Mouse (Mus musculus) MEL (cell line): ENCODE results near the gene Ube2q2. TPM values are rescaled to one million over a fixed set of nuclear protein-coding genes. Genes with fewer than 3 reads are reported as not detected.
"Not testable (repeated sequence)": the region's sequence is repeated elsewhere in the genome, so short reads cannot be mapped to it uniquely, and the experiment has no call there.

Experiments
- DNase-seq: peaks from one replicate; pipeline ENCODE4 v3.0.0; 2011; ENCODE audit warnings: low read depth, low spot score
- H3K27ac ChIP-seq: 2 replicates; pipeline ENCODE4 v1.5.1; 2012; ENCODE audit warnings: low read depth, mild to moderate bottlenecking, control low read depth, low read length, moderate library complexity; ENCODE audit not compliant: control insufficient read depth
- H3K27me3 ChIP-seq, 2 experiments: fragments of 150-350 bp in 1 of 2; sonication (generic) in 1 of 2; 2 replicates each; pipeline ENCODE4 v1.6.1; 2012; ENCODE audit warnings: low read length in 2 of 2, mild to moderate bottlenecking in 2 of 2, improper control_type of control experiment in 1 of 2, moderate library complexity in 1 of 2; ENCODE audit not compliant: insufficient read depth in 2 of 2, control insufficient read depth in 1 of 2
- H3K36me3 ChIP-seq, 2 experiments: 2 replicates each; pipeline ENCODE4 v1.6.1; 2012 to 2014; ENCODE audit warnings: low read length in 2 of 2, improper control_type of control experiment in 1 of 2, inconsistent platforms in 1 of 2, mild to moderate bottlenecking in 1 of 2; ENCODE audit not compliant: insufficient read depth in 2 of 2, control insufficient read depth in 1 of 2
- H3K4me1 ChIP-seq, 2 experiments: fragments of 150-350 bp in 1 of 2; sonication (generic) in 1 of 2; 2 replicates each; pipeline ENCODE4 v1.6.1; 2012; ENCODE audit warnings: low read length in 2 of 2, improper control_type of control experiment in 1 of 2, mild to moderate bottlenecking in 1 of 2; ENCODE audit not compliant: insufficient read depth in 2 of 2, control insufficient read depth in 1 of 2
- H3K4me3 ChIP-seq, 2 experiments: fragments of 150-350 bp in 1 of 2; sonication (generic) in 1 of 2; 2 replicates each; pipeline ENCODE4 v1.5.1; 2012; ENCODE audit warnings: low read depth in 2 of 2, low read length in 2 of 2, mild to moderate bottlenecking in 2 of 2, moderate library complexity in 2 of 2, control low read depth in 1 of 2, improper control_type of control experiment in 1 of 2; ENCODE audit not compliant: control insufficient read depth in 1 of 2, insufficient read depth in 1 of 2
- H3K79me2 ChIP-seq: 2 replicates; pipeline ENCODE4 v1.6.1; 2012; ENCODE audit warnings: mild to moderate bottlenecking, low read length, moderate library complexity; ENCODE audit not compliant: control insufficient read depth, poor library complexity, insufficient read depth
- H3K9ac ChIP-seq: 2 replicates; pipeline ENCODE4 v1.6.1; 2012; ENCODE audit warnings: low read depth, mild to moderate bottlenecking, control low read depth, low read length, moderate library complexity; ENCODE audit not compliant: control insufficient read depth, poor library complexity, severe bottlenecking
- H3K9me3 ChIP-seq: fragments of 150-350 bp; sonication (generic); replicated peaks from 2 replicates; pipeline ENCODE4 v1.6.1; 2012; ENCODE audit warnings: mild to moderate bottlenecking, low read length, improper control_type of control experiment, moderate library complexity; ENCODE audit not compliant: insufficient read depth
- CHD1 ChIP-seq: IDR thresholded peaks from 2 replicates; pipeline ENCODE4 v1.6.1; 2012; ENCODE audit warnings: low read depth, mild to moderate bottlenecking, inconsistent platforms, low read length, improper control_type of control experiment
- CTCF ChIP-seq, 3 experiments: IDR thresholded peaks in 2 of 3; conservative IDR thresholded peaks in 1 of 3; 2 replicates each; pipeline ENCODE4 v1.5.1; 2011 to 2012; ENCODE audit warnings: low read length in 3 of 3, low read depth in 2 of 3, mild to moderate bottlenecking in 2 of 3, improper control_type of control experiment in 1 of 3, inconsistent platforms in 1 of 3, mixed read lengths in 1 of 3, moderate library complexity in 1 of 3; ENCODE audit not compliant: control insufficient read depth in 1 of 3, insufficient read depth in 1 of 3, poor library complexity in 1 of 3, severe bottlenecking in 1 of 3
- EP300 ChIP-seq, 2 experiments: IDR thresholded peaks; 2 replicates each; pipeline ENCODE4 v1.6.1; 2011; ENCODE audit warnings: improper control_type of control experiment in 2 of 2, low read length in 2 of 2, low read depth in 1 of 2, mild to moderate bottlenecking in 1 of 2
- GATA1 ChIP-seq: IDR thresholded peaks from 2 replicates; pipeline ENCODE4 v1.6.1; 2011; ENCODE audit warnings: low read depth, low read length, improper control_type of control experiment
- POLR2A ChIP-seq, 2 experiments: IDR thresholded peaks; 2 replicates each; pipeline ENCODE4 v1.6.1; 2011 to 2012; ENCODE audit warnings: low read length in 2 of 2, mild to moderate bottlenecking in 2 of 2, control low read depth in 1 of 2, improper control_type of control experiment in 1 of 2, low read depth in 1 of 2, moderate library complexity in 1 of 2; ENCODE audit not compliant: control insufficient read depth in 1 of 2, insufficient read depth in 1 of 2, poor library complexity in 1 of 2
- POLR2AphosphoS5 ChIP-seq: IDR thresholded peaks from 2 replicates; pipeline ENCODE4 v1.6.1; 2012; ENCODE audit warnings: low read depth, borderline replicate concordance, mild to moderate bottlenecking, inconsistent platforms, low read length, moderate library complexity, mixed read lengths
- RAD21 ChIP-seq: IDR thresholded peaks from 2 replicates; pipeline ENCODE4 v1.6.1; 2011; ENCODE audit warnings: mild to moderate bottlenecking, low read depth, low read length, improper control_type of control experiment
- SMC3 ChIP-seq: IDR thresholded peaks from 2 replicates; pipeline ENCODE4 v1.6.1; 2011; ENCODE audit warnings: low read depth, low read length, improper control_type of control experiment
- TAL1 ChIP-seq: IDR thresholded peaks from 2 replicates; pipeline ENCODE4 v1.6.1; 2012; ENCODE audit warnings: mild to moderate bottlenecking, inconsistent platforms, low read length, moderate library complexity, mixed read lengths
- TBP ChIP-seq: IDR thresholded peaks from 2 replicates; pipeline ENCODE4 v1.8.0; 2011; ENCODE audit warnings: low read depth, low read length, improper control_type of control experiment
- USF2 ChIP-seq, 2 experiments: IDR thresholded peaks; 2 replicates each; pipeline ENCODE4 v1.6.1; 2011 to 2012; ENCODE audit warnings: improper control_type of control experiment in 2 of 2, low read length in 2 of 2, borderline replicate concordance in 1 of 2, inconsistent platforms in 1 of 2, low read depth in 1 of 2, mild to moderate bottlenecking in 1 of 2; ENCODE audit not compliant: insufficient read depth in 1 of 2
- ZC3H11A ChIP-seq: IDR thresholded peaks from 2 replicates; pipeline ENCODE4 v1.6.1; 2012; ENCODE audit warnings: low read depth, mild to moderate bottlenecking, inconsistent platforms, low read length, improper control_type of control experiment
- ZNF384 ChIP-seq: IDR thresholded peaks from 2 replicates; pipeline ENCODE4 v1.6.1; 2012; ENCODE audit warnings: low read depth, mild to moderate bottlenecking, inconsistent platforms, low read length, improper control_type of control experiment
- polyA plus RNA-seq, 2 experiments: library from polyadenylated mRNA; stranded (reverse) in 1 of 2; unstranded in 1 of 2; fragments of >175 nt in 1 of 2; fragments of >200 nt in 1 of 2; gene quantifications; 2 replicates each; pipeline versions ENCODE4 v1.2.1 to v1.2.4; 2012; ENCODE audit warnings: low replicate concordance in 2 of 2, low read depth in 1 of 2; ENCODE audit not compliant: insufficient read length in 2 of 2, insufficient read depth in 1 of 2, missing spikeins in 1 of 2
- total RNA-seq: library from RNA; depleted of rRNA; stranded (reverse); fragments of 300-350 nt; gene quantifications from 2 replicates; pipeline ENCODE4 v1.2.3, GENCODE M21; 2012

The Ube2q2 gene
- total and polyA plus RNA-seq, 3 experiments = 21.7 to 23.6 TPM; not detected in 1

DNA sequence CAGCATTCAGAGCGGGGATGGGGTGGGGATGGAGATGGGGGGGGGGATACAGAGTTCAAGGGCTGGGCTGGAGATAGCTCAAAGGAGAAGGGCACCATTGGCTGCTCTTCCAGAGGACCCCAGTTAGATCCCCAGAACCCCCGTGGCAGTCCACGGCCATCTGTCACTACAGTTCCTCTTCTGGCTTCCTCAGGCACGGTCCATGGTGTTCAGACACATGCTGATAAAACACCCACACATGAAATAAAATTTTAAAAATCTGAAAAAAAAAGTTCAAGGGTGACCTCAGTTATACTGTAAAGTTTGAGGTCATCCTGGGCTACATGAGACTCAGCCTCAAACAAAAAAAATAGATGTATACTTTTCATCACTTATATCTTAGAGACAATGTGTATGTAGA is 99.8 kb downstream of the Ube2q2 start:
- TF ChIP-seq POLR2A (IDR thresholded peaks at IDR 0.05; ENCODE audit: control insufficient read depth in 1 of 2, insufficient read depth in 1 of 2, low read depth in 1 of 2, low read length in 2 of 2, poor library complexity in 1 of 2) = no peak
- no peak for TF ChIP-seq GATA1
- TF ChIP-seq TAL1 = no peak
- peak; percentile 53 for TF ChIP-seq ZNF384
- no peak for TF ChIP-seq CHD1
- peak; percentile 19 to 43; a peak in 2 of 4 replicates for TF ChIP-seq EP300 (IDR thresholded peaks at IDR 0.05; ENCODE audit: low read depth in 1 of 2, low read length in 2 of 2)
- no peak for DNase-seq

DNA sequence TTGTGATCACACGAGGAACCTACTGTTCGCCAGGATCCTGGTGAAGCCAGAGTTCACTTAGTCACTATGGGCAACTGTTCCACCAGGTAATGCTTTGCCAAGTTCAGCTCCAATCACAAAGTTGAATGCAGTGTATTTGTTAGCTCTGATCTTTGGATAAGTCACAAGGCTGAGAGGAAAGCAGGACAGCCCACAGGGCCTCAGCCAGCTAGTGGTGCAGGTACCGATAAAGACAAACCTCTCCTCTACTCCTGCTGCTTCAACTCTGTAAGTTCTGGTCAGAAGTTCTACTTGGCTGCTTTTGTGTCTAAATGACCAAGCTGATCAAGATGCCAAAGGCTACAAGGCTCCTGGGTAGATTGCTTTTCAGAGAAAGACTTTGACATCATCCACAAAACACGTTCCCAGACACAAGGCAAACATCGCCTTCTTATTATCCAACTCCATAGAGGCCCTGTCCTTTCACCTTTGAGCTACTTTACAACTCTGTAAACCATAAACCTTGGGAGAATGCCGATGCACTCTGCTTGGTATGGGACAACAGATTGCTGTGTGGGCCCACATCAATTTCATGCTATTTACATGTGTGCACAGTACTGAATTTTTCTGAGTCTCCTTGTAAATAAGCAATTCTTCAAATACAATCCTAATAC is 102.1 kb downstream of the Ube2q2 start:
- TF ChIP-seq SMC3 (no peak), CTCF (IDR thresholded peaks at IDR 0.05 in 2 of 3, conservative IDR thresholded peaks at IDR 0.05 in 1 of 3; ENCODE audit: control insufficient read depth in 1 of 3, insufficient read depth in 1 of 3, low read depth in 2 of 3, low read length in 3 of 3, poor library complexity in 1 of 3, severe bottlenecking in 1 of 3) (no peak), POLR2AphosphoS5 (no peak), USF2 (IDR thresholded peaks at IDR 0.05; ENCODE audit: borderline replicate concordance in 1 of 2, insufficient read depth in 1 of 2, low read depth in 1 of 2, low read length in 2 of 2) (no peak)
- Histone ChIP-seq H3K9ac (no peak overlapping the region), H3K79me2 (no peaks in the 10 kb centered on the region), H3K9me3 (no peaks in the 10 kb centered on the region), H3K27me3 (peaks cover 0 to 2% of the 10 kb centered on the region in 2 experiments; a peak in 2 of 4 replicates), H3K4me3 (no peak overlapping the region), H3K36me3 (peaks cover 0 to 2% of the 10 kb centered on the region in 2 experiments; a peak in 2 of 4 replicates), H3K4me1 (0 out of 4 replicates have a peak, but pooled peaks cover 0 to 2% of the 10 kb centered on the region in 2 experiments), H3K27ac (no peak overlapping the region)
- DNase-seq = no peak

More for the DNA sequence above, 99.8 kb downstream of the Ube2q2 start:
- H3K27ac ChIP-seq = no peak overlapping the region
- H3K4me3 ChIP-seq = no peak overlapping the region
- no peaks in the 10 kb centered on the region for H3K79me2 ChIP-seq
- H3K9ac ChIP-seq = no peak overlapping the region
- H3K27me3 ChIP-seq = no peaks in the 10 kb centered on the region; a peak in 1 of 4 replicates
- no peaks in the 10 kb centered on the region for H3K9me3 ChIP-seq
- H3K4me1 ChIP-seq = 0 out of 4 replicates have a peak, but pooled peaks cover 0 to 3% of the 10 kb centered on the region in 2 experiments
- H3K36me3 ChIP-seq = peaks cover 0 to 2% of the 10 kb centered on the region in 2 experiments; a peak in 2 of 4 replicates

DNA sequence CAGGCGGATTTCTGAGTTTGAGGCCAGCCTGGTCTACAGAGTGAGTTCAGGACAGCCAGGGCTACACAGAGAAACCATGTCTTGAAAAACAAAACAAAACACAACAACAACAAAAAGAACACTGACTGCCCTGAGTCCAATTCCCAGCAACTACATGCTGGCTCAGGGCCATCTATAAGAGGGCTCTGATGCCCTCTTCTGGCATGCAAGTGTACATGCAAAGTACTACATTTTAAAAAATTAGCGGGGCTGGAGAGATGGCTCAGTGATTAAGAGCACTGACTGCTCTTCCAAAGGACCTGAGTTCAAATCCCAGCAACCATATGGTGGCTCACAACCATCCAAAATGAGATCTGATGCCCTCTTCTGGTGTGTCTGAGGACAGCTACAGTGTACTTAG is 103.4 kb downstream of the Ube2q2 start:
- H3K9ac ChIP-seq, H3K27me3 ChIP-seq, H3K4me3 ChIP-seq, H3K79me2 ChIP-seq, H3K27ac ChIP-seq, H3K4me1 ChIP-seq, H3K9me3 ChIP-seq, H3K36me3 ChIP-seq: not testable (repeated sequence)
- peak; percentile 62 for DNase-seq
- TF ChIP-seq TBP = peak; percentile 66
- 0 out of 2 replicates have a peak, but pooled peaks have one; percentile 29 for TF ChIP-seq ZC3H11A
- TF ChIP-seq CTCF (IDR thresholded peaks at IDR 0.05 in 2 of 3, conservative IDR thresholded peaks at IDR 0.05 in 1 of 3; ENCODE audit: control insufficient read depth in 1 of 3, insufficient read depth in 1 of 3, low read depth in 2 of 3, low read length in 3 of 3, poor library complexity in 1 of 3, severe bottlenecking in 1 of 3) = peak; percentile 31 to 64 (median 49); a peak in 4 of 6 replicates
- TF ChIP-seq SMC3 = peak; percentile 68
- peak; percentile 58 for TF ChIP-seq RAD21
